Mouse (Mus musculus): ENCODE data around the gene Fars2.
A peak's percentile ranks its signal among the peaks of the same experiment; 100 is the strongest.

Gene Fars2

GRCm38 (mm10) chr13:36510161-36510560 lies 392.9 kb downstream of the Fars2 start:
- no peak for DNase-seq (ENCODE audit: low spot score in 2 of 2)

- DNase-seq (ENCODE audit: low spot score in 2 of 2), result no peak
These were observed 395.9 kb downstream of the Fars2 start for GRCm38 (mm10) chr13:36513126-36513525.

- DNase-seq (ENCODE audit: low spot score in 2 of 2), result peak; percentile 48 to 60
These were observed 400.9 kb downstream of the Fars2 start for GRCm38 (mm10) chr13:36518144-36518571.

- no peak for DNase-seq (ENCODE audit: low spot score in 2 of 2)
These were observed 410.5 kb downstream of the Fars2 start for GRCm38 (mm10) chr13:36527761-36528160.

- peak in 1 of 2 experiments; percentile 46 for DNase-seq (ENCODE audit: low spot score in 2 of 2)
These were observed 411.1 kb downstream of the Fars2 start for GRCm38 (mm10) chr13:36528223-36528895.

GRCm38 (mm10) chr13:36529467-36530039 lies 412.3 kb downstream of the Fars2 start:
- no peak for DNase-seq (ENCODE audit: low spot score in 2 of 2)

- DNase-seq (ENCODE audit: low spot score in 2 of 2), result no peak
These were observed 413.6 kb downstream of the Fars2 start for GRCm38 (mm10) chr13:36530852-36531251.

GRCm38 (mm10) chr13:36531893-36532292 lies 414.7 kb downstream of the Fars2 start:
- DNase-seq (ENCODE audit: low spot score in 2 of 2), result peak in 1 of 2 experiments; percentile 53

GRCm38 (mm10) chr13:36533071-36533470 lies 415.9 kb downstream of the Fars2 start:
- no peak for DNase-seq (ENCODE audit: low spot score in 2 of 2)

GRCm38 (mm10) chr13:36533518-36533917 lies 416.3 kb downstream of the Fars2 start:
- no peak for DNase-seq (ENCODE audit: low spot score in 2 of 2)

- no peak for DNase-seq (ENCODE audit: low spot score in 2 of 2)
These were observed 416.8 kb downstream of the Fars2 start for GRCm38 (mm10) chr13:36533966-36534540.

GRCm38 (mm10) chr13:36537580-36537979 lies 420.4 kb downstream of the Fars2 start:
- DNase-seq (ENCODE audit: low spot score in 2 of 2), result no peak

- no peak for DNase-seq (ENCODE audit: low spot score in 2 of 2)
These were observed 421.2 kb downstream of the Fars2 start for GRCm38 (mm10) chr13:36538385-36538784.

- no peak for DNase-seq (ENCODE audit: low spot score in 2 of 2)
These were observed 423.0 kb downstream of the Fars2 start for GRCm38 (mm10) chr13:36540231-36540630.

- no peak for DNase-seq (ENCODE audit: low spot score in 2 of 2)
These were observed 424.1 kb downstream of the Fars2 start for GRCm38 (mm10) chr13:36541287-36541780.

- DNase-seq (ENCODE audit: low spot score in 2 of 2), result peak; percentile 43 to 54
These were observed 433.5 kb downstream of the Fars2 start for GRCm38 (mm10) chr13:36550694-36551093.

- no peak for DNase-seq (ENCODE audit: low spot score in 2 of 2)
These were observed 435.5 kb downstream of the Fars2 start for GRCm38 (mm10) chr13:36552522-36553246.

- no peak for DNase-seq (ENCODE audit: low spot score in 2 of 2)
These were observed 436.0 kb downstream of the Fars2 start for GRCm38 (mm10) chr13:36553247-36553642.

- no peak for DNase-seq (ENCODE audit: low spot score in 2 of 2)
These were observed 437.5 kb downstream of the Fars2 start for GRCm38 (mm10) chr13:36554743-36555142.

- no peak for DNase-seq (ENCODE audit: low spot score in 2 of 2)
These were observed 445.5 kb downstream of the Fars2 start for GRCm38 (mm10) chr13:36562447-36563441.

- no peak for DNase-seq (ENCODE audit: low spot score in 2 of 2)
These were observed 447.6 kb downstream of the Fars2 start for GRCm38 (mm10) chr13:36564764-36565315.

Data from right cerebral cortex, postnatal 10 days (tissue).